Mouse (Mus musculus) neural tube, embryonic 11.5 days (tissue): ENCODE data around the gene Dnmt3a. TPM values are rescaled to one million over a fixed set of nuclear protein-coding genes. Genes with fewer than 3 reads are reported as not detected.

ENCODE experiments used
- ATAC-seq: fragments of 200-750 bp; cut with Nextera tagmentation; 2 replicates; pipeline ENCODE4 v1.8.0; 2017; ENCODE audit warnings: moderate number of reproducible peaks, mild to moderate bottlenecking, moderate TSS enrichment, moderate library complexity; ENCODE audit not compliant: insufficient read depth, low FRiP score, low TSS enrichment
- DNase-seq: peaks from one replicate; pipeline ENCODE4 v3.0.0-alpha.2; 2015; ENCODE audit warnings: low spot score
- H3K27ac ChIP-seq: fragments of 300-500 bp; sonication (generic); 2 replicates; pipeline ENCODE4 v1.5.1; 2014; ENCODE audit warnings: low read depth, mild to moderate bottlenecking, low read length
- H3K27me3 ChIP-seq: fragments of 300-500 bp; sonication (generic); 2 replicates; pipeline ENCODE4 v1.6.1; 2014; ENCODE audit warnings: mild to moderate bottlenecking, low read length, mixed read lengths; ENCODE audit not compliant: control insufficient read depth, insufficient read depth
- H3K36me3 ChIP-seq: fragments of 300-500 bp; sonication (generic); 2 replicates; pipeline ENCODE4 v1.6.1; 2014; ENCODE audit warnings: mild to moderate bottlenecking, low read length, moderate library complexity, mixed read lengths; ENCODE audit not compliant: control insufficient read depth, insufficient read depth
- H3K4me1 ChIP-seq: fragments of 300-500 bp; sonication (generic); 2 replicates; pipeline ENCODE4 v1.6.1; 2014; ENCODE audit warnings: low read length, mixed read lengths; ENCODE audit not compliant: control insufficient read depth, insufficient read depth
- H3K4me2 ChIP-seq: fragments of 300-500 bp; sonication (generic); 2 replicates; pipeline ENCODE4 v1.6.1; 2014; ENCODE audit warnings: low read depth, mild to moderate bottlenecking, moderate library complexity
- H3K4me3 ChIP-seq: fragments of 300-500 bp; sonication (generic); 2 replicates; pipeline ENCODE4 v1.5.1; 2014; ENCODE audit warnings: low read depth, low read length
- H3K9ac ChIP-seq: fragments of 300-500 bp; sonication (generic); 2 replicates; pipeline ENCODE4 v1.6.1; 2014; ENCODE audit warnings: mild to moderate bottlenecking, low read length
- H3K9me3 ChIP-seq: fragments of 300-500 bp; sonication (generic); 2 replicates; pipeline ENCODE4 v1.6.1; 2016; ENCODE audit warnings: low read length; ENCODE audit not compliant: control insufficient read depth
- WGBS: fragments of 180-500 bp; shearing (Covaris S2); extraction: QIAGEN DNeasy Blood & Tissue Kit; methylation state at CpG from one replicate; pipeline ENCODE4 v1.1.7; 2014; 5-methylcytosine and 5-hydroxymethylcytosine counted together
- polyA plus RNA-seq: library from polyadenylated mRNA; unstranded; fragments of >200 nt; fragmentation: Nextera tagmentation; extraction: Ambion mirVana; gene quantifications from 2 replicates; pipeline ENCODE4 v1.2.1, GENCODE M21; 2014

Dnmt3a gene
- polyA plus RNA-seq, 1 experiment from 2014 or later = 88.6 TPM

DNA sequence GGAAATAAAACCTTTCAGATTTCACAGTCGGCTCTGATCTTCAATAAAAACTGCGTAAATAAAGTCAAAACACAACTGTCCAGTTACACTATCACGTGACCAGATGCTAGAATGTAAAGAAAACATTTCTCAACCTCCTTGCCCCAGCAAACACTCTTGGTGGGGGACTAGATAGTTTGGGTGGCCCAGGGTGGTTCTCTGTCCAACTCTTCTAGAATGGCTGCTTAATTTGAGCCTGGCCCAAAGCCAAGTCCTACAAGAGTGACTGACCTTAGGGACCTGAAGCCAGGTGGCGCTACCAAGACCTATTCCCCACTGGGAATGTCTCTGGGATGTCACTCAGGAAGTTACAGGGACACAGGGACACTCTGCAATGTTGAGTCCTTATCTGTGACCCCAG lies 154.7 kb downstream of the Dnmt3a start:
- H3K4me1 ChIP-seq = 0 out of 2 replicates have a peak, but pooled peaks cover 2% of the 10 kb centered on the region
- ATAC-seq (no peak), DNase-seq (no peak)
- WGBS = 54% methylated on average over 4 of the region's 4 CpGs
- H3K27me3 ChIP-seq = peaks cover under 1% of the 10 kb centered on the region; the same call in 1 of the 2 replicates
- H3K36me3 ChIP-seq = no peaks in the 10 kb centered on the region
- no peaks in the 10 kb centered on the region for H3K9me3 ChIP-seq
- H3K9ac ChIP-seq = peak overlapping the region; percentile 82
- peak overlapping the region; percentile 89; the same call in 1 of the 2 replicates for H3K27ac ChIP-seq
- peak overlapping the region; percentile 56 for H3K4me3 ChIP-seq
- peak overlapping the region; percentile 80 for H3K4me2 ChIP-seq

Other genes starting within 250 kb of the Dnmt3a start
- 37.8 and 42.4 TPM in 2 replicates for gene Dtnb, start 233.6 kb upstream of the Dnmt3a start, polyA plus RNA-seq
- gene Pomc, start 148.9 kb downstream of the Dnmt3a start, polyA plus RNA-seq = 3.8 and 4.4 TPM in 2 replicates
- gene Efr3b, start 232.9 kb downstream of the Dnmt3a start, polyA plus RNA-seq = 14.1 and 17.5 TPM in 2 replicates